Mouse (Mus musculus): ENCODE measurements around the gene Epha4.
A peak's percentile ranks its signal among the peaks of the same experiment; 100 is the strongest.

The Epha4 gene

DNA sequence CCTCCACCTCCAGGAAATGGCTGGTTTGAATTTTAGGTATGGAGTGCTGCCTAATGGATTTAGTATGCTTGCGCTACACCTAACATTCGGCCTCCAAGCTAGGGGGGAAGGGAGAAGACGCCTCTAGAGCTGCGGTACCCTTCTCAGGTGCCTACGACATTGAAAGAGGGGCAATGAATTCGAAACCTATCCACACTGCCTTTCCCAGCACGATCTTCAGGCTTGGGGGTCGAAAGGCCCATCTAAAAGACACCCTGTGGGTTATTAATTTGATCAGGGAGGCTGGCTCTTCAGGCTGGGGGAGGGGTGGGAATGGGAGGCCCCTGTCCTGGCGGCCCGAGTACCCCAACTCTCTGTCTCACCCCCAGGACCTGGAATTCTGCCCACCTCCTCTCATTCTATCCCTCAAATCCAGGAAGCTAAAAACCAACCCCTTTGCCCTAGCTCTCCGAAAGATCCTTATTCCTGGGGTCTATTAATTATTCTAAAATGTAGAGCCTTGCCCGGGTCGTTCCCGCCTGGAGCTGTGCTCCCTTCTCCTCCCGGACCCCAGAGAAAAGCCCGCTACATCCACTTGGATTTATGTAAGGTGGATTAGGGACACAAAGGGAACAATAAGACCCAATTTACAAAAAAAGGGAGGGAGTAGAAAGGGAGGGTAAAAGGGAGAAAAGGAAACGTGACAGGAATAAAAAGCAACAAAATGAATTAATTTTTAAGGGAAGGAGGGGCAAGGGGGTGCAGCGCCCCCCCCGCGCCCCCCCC lies 2.3 kb downstream of the Epha4 start:
- DNase-seq (ENCODE audit: low read depth): no peak

DNA sequence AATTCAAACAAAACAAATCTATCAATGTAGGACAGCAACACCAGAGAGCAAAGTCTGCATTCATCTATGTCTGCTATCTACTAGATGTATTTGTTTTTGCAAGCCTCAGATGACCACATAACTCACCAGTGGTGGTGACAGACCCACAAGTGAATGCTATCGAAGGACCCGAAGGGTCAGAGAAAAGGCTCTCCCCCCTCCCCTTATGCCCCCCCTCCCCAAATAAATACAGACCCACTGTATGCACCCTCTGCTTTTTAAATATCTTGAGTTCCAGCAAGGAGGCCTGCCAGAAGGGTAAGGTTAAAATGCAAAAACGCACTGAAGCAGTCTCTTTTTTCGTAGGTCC lies 2.9 kb downstream of the Epha4 start:
- no peak for DNase-seq (ENCODE audit: low read depth)

- no peak for DNase-seq (ENCODE audit: low read depth)
Measured at GRCm38 (mm10) chr1:77511372-77512058, 3.4 kb downstream of the Epha4 start.

DNA sequence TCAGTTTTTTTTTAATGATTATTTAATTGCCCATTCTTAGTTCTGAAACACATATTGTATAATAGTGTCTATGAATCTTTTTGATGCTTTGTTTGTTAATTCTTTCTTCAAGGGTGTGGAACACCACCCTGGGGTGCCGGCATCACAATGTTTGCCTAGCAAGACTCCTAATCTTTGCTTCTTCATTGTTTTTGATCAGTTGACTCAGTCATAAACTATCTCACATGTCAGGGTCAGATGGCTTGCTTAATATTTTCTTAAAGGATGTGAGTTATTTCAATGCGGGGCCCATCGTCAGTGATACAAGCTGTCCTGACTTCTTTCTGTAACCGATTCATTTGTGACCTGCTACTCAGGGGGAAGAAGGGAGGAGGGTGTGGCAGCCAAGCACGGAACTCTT lies 4.3 kb downstream of the Epha4 start:
- DNase-seq (ENCODE audit: low read depth): no peak

DNA sequence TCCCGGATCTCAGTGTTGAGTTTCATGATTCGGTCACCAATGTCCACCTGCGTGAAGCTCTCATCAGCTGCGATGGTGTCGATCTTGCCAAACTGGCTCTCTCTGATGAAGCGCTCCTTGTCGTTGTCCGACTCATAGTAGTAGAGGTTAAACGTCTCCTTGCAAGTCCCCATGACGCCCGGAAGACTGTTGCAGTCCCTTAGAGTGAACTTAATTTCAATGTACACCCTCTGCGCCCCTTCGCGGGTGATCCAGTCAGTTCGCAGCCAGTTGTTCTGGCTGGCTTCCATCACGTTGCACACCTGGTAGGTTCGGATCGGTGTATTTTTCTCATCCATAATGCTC lies 8.1 kb downstream of the Epha4 start:
- DNase-seq (ENCODE audit: low read depth): no peak

- DNase-seq (ENCODE audit: low read depth): no peak
Measured at GRCm38 (mm10) chr1:77506038-77506855, 8.6 kb downstream of the Epha4 start.

DNA sequence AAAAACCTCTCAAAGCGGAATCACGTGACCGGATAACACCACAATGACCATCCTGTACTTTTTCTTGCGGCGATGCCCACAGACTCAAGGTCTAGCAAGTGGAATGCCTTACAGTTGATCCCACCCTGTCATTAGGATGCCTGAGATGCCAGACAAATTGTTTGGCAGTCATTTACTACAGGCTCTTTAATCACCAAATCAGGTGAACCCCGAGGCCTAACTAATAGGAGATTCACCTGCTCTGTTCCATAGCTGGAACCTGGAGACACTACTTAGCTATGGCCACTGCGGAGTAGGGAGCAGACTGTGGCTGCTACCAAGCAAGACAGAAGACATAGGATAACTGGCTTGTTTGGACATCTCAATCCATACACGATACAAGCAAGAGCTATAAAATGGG lies 9.6 kb downstream of the Epha4 start:
- no peak for DNase-seq (ENCODE audit: low read depth)

- DNase-seq (ENCODE audit: low read depth): no peak
Measured at GRCm38 (mm10) chr1:77504813-77505212, 10.1 kb downstream of the Epha4 start.

DNA sequence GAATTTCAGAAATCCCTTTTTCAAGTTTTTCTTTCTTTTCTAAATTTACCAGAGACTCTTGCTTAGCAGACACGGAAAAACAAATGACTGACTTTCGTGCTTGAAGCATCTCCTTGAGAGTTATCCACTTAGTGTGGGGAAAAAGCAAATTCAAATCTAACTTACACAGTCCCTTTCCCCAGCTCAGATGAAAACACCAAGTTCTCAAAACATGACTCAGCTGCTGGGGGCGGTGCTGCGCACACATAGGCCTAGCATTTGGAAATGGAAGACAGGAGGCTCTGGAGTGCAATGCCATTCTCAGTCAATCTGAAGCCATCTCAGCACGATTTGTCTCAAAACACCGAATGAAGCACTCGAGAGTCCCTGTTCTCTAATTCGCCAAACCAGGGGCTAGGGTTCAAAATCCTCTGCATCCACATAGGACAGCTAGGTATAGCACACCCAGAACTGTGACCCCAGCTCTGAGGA lies 11.1 kb downstream of the Epha4 start:
- peak; percentile 89 for DNase-seq (ENCODE audit: low read depth)

DNA sequence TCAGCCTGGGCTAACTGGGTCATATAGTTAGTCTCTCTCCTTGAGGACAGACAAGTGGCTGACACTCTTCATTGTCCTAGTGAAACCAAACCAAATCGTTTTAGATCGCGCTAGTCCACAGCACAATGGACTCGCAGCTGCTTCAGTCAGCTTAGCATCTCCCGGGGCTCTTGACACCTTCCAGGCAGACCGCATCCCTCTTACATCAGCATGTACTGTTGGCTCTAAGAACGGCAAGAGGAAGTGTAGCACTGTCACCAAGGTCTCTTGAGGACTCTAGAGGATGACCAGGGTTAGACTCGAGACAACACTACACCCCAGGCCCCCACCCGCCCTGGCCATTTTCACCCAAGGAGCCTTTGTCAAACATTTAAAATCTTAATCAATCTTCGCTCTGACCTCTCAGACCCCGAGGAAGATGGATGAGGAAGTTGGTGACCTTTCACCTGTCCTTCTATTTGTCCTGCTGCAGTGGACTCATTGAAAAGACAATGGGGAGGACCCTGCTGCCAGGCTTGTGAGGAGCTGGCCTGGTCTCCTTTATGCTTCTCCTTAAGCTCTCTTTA lies 12.3 kb downstream of the Epha4 start:
- DNase-seq (ENCODE audit: low read depth): no peak

DNA sequence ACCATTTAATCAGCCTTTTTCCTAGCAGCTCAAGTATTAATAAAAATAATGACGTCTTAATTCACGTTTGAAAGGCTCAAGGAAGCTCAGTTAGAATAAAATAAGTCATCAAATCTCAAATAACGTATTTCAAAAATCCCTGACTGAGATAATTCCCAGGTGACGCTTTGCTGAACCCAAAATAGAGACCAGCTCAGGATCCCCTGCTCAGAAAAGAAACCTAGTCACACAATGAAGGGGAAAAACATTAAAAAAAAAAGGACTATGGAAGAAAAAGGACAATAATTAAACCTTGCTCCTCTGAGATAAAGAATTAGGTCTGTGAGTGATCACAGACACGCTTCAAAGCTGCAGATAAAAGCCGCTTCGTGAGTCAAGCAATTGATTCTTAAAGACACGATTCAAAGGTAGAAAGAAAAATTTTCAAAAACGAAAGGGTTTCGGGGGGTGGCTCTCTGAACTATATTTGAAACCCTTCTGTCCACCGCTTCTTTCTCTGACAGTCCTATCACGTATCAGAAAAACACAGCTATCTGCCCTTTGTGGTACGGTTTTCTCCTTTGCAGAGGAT lies 13.4 kb downstream of the Epha4 start:
- DNase-seq (ENCODE audit: low read depth): no peak

- DNase-seq (ENCODE audit: low read depth): no peak
Measured at GRCm38 (mm10) chr1:77497506-77497905, 17.4 kb downstream of the Epha4 start.

DNA sequence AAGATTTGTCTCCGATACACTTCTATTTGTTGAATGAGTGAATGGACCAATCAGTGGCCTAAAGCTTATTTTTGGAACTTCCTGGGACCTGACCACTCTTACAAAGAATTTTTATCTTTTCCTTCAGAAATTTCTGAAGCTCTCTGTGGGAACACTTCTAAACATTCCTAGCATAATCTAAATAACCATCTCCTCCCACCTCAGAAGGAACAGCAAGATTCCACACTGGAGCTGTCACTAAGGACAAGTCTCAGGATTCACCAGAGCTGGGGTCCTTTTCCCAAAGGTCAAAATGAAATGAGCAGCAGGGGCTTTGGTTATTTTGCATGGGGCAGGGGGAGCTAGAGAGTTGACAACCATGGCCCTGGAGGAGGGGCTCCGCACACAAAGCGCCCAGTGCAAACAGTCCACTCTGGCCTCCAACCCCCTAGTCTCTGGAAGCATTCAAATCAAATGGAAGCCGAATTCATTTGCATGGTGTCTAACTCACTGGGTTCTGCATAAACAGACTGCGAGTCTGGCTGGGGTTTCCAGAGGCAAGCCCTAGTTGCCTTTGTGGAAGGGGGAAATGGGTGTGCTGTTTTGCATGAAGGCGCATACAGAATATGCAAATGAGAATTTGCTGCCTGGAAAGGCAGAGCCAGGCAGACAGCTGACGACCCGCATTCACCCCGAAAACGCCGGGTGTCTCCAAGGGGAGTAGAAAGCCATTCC lies 18.3 kb downstream of the Epha4 start:
- no peak for DNase-seq (ENCODE audit: low read depth)

GRCm38 (mm10) chr1:77495790-77496158 lies 19.1 kb downstream of the Epha4 start:
- no peak for DNase-seq (ENCODE audit: low read depth)

GRCm38 (mm10) chr1:77495030-77495789 lies 19.7 kb downstream of the Epha4 start:
- no peak for DNase-seq (ENCODE audit: low read depth)

GRCm38 (mm10) chr1:77493841-77494635 lies 20.9 kb downstream of the Epha4 start:
- DNase-seq (ENCODE audit: low read depth): no peak

DNA sequence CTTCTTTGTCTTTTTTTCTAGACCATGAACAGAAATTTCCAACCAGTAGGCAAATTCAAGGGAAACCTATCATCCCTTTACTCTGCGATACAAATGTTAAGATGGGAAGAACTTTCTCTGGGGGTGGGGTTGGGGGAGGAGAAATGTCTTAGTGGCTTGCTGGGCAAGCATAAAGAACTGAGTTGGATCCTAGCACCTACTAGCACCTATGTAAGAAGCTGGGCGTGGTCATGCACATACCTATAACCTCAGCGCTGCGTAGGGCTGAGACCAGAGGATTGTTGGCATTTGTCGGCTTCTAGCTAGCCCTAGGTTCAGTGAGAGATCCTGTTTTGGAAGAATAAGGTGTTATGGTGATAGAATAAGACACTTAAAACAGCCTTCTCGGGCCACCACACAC lies 24.7 kb downstream of the Epha4 start:
- DNase-seq (ENCODE audit: low read depth): no peak

DNA sequence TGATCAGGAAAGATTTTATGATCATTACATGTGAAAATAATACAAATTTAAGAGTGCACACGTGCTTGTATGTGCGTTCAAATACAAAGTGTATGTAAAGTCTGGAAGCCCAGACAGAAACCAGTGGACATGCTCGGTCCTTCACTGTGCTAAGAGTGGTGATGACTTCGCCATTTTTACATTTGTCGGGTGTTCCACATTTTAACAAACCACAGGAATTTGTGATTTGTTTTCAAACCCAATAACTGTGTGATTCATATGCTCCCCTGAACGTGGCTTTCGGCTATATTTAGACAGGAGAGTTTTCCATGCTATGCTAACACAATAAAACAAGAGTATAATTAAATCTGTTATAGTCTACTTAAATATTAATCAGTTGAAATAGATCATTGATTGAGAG lies 25.5 kb downstream of the Epha4 start:
- peak; percentile 77 for DNase-seq (ENCODE audit: low read depth)

DNA sequence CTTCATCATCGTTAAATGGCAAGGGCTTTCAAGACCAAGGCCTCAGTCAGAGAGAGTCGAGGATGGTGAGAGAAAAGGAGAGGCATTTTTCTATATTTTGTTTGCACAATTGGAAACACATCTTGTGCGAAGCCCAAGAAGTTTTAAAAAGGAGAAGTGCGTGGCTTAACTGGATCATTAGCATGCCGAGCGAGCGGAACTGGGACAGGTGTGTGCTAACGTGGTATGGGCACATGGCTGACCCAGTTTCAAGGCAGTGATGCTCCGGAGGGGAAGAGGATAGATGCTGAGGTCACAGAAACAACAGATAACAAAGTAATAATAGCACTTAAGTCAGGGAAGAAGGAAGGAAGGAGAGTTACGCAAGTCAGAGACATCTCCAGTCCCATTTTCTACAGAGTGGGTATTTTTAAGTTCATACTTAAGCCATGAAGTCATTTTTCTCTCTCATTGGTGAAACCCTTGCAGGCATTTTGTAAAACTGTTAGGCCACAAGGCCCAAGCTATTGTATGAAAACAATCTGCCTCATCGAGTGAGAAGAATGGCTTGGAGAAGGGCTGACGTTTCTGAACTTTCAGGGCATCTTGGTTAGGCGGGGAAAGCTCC lies 26.9 kb downstream of the Epha4 start:
- peak; percentile 47 for DNase-seq (ENCODE audit: low read depth)
